1 mouse cellular context compared by ENCODE assay signal in the genomic region with DNA sequence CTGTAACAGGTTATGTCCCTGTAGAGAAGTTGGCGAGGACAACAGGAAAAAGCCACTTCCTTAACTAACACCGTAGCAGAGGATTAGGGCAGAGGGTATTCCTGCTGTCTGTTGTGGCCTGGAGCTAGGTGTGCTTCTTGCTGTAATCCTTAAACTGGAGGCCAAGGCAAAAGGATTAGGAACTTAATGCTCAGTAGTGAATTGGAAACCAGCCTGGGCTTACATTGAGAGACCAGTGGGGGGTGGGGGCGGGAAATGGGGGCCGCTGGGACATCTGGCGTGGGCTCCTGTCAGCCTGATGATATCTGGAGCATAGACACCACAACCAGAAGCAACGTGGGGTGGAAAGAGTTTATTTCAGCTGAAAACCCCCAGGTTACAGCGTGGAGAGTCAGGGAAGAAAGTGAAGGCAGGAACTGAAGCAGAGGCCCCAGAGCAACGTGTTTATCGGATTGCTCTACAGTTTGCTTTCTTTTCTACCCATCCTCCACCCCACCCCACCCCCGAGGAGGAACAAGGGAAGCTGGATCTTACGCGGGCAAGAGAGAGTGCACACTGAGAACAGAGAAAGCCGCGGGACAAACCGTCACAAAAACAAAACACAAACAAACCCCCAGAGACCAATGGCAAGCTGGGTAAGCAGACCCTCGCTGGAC.
TF ChIP-seq lines count a peak whose summit lies in the region.

No protein-coding gene starts in this region.

TF ChIP-seq in MEL, 35 proteins besides CTCF, POLR2A, EP300 and RAD21:
- TF ChIP-seq MYB (IDR thresholded peaks at IDR 0.05; ENCODE audit: low read depth, low read length) (peak; percentile 70; the same call in 1 of the 2 replicates), KAT2A (conservative IDR thresholded peaks at IDR 0.05; ENCODE audit: low read depth, low read length) (0 out of 2 replicates have a peak, but pooled peaks have one; percentile 31), CHD1 (IDR thresholded peaks at IDR 0.05; ENCODE audit: low read depth, low read length) (peak; percentile 74; the same call in 1 of the 2 replicates), MYC (IDR thresholded peaks at IDR 0.05; ENCODE audit: low read depth, low read length) (peak; percentile 96), TCF12 (IDR thresholded peaks at IDR 0.05; ENCODE audit: low read depth, low read length) (peak; percentile 60), GATA1 (IDR thresholded peaks at IDR 0.05; ENCODE audit: low read depth, low read length) (peak; percentile 47), CHD2 (IDR thresholded peaks at IDR 0.05; ENCODE audit: low read length) (peak; percentile 88), TBP (IDR thresholded peaks at IDR 0.05; ENCODE audit: low read depth, low read length) (peak; percentile 86), SIN3A (IDR thresholded peaks at IDR 0.05; ENCODE audit: low read length) (peak; percentile 89), ZNF384 (IDR thresholded peaks at IDR 0.05; ENCODE audit: low read depth, low read length) (no peak), MAFK (IDR thresholded peaks at IDR 0.05; ENCODE audit: borderline replicate concordance, low read depth, low read length) (0 out of 2 replicates have a peak, but pooled peaks have one; percentile 17), ZMIZ1 (IDR thresholded peaks at IDR 0.05; ENCODE audit: low read depth, low read length) (peak; percentile 85; the same call in 1 of the 2 replicates), POLR2AphosphoS2 (IDR thresholded peaks at IDR 0.05; ENCODE audit: low read length) (peak; percentile 82; the same call in 1 of the 2 replicates), BHLHE40 (IDR thresholded peaks at IDR 0.05; ENCODE audit: borderline replicate concordance, low read depth, low read length) (peak; percentile 70), JUND (IDR thresholded peaks at IDR 0.05; ENCODE audit: low read depth, low read length) (no peak), ELF1 (IDR thresholded peaks at IDR 0.05; ENCODE audit: low read depth, low read length) (peak; percentile 66; the same call in 1 of the 2 replicates), USF1 (IDR thresholded peaks at IDR 0.05; ENCODE audit: low read depth, low read length) (no peak; the same call in 1 of the 2 replicates), ETS1 (IDR thresholded peaks at IDR 0.05; ENCODE audit: low read depth, low read length) (peak; percentile 63; the same call in 1 of the 2 replicates), ZC3H11A (IDR thresholded peaks at IDR 0.05; ENCODE audit: low read depth, low read length) (no peak), MEF2A (IDR thresholded peaks at IDR 0.05; ENCODE audit: extremely low read depth, insufficient replicate concordance, low read depth, low read length, poor library complexity, severe bottlenecking) (no peak), MAZ (IDR thresholded peaks at IDR 0.05; ENCODE audit: low read depth, low read length) (peak; percentile 96), TAL1 (IDR thresholded peaks at IDR 0.05; ENCODE audit: low read length) (peak; percentile 31), USF2 (IDR thresholded peaks at IDR 0.05; ENCODE audit: borderline replicate concordance in 1 of 2, insufficient read depth in 1 of 2, low read depth in 1 of 2, low read length in 2 of 2) (no peak), GABPA (IDR thresholded peaks at IDR 0.05; ENCODE audit: low read depth, low read length) (no peak), NRF1 (IDR thresholded peaks at IDR 0.05; ENCODE audit: insufficient read depth, low read depth, low read length, poor library complexity, severe bottlenecking) (no peak), UBTF (IDR thresholded peaks at IDR 0.05; ENCODE audit: borderline replicate concordance, insufficient read depth, low read depth, low read length) (no peak), MXI1 (IDR thresholded peaks at IDR 0.05; ENCODE audit: low read depth, low read length) (peak; percentile 94), SMC3 (IDR thresholded peaks at IDR 0.05; ENCODE audit: low read depth, low read length) (peak; percentile 19; the same call in 1 of the 2 replicates), ZKSCAN1 (IDR thresholded peaks at IDR 0.05; ENCODE audit: low read depth, low read length) (no peak), E2F4 (IDR thresholded peaks at IDR 0.05; ENCODE audit: borderline replicate concordance, low read depth, low read length) (peak; percentile 74; the same call in 1 of the 2 replicates), RCOR1 (IDR thresholded peaks at IDR 0.05; ENCODE audit: low read depth, low read length) (peak; percentile 56; the same call in 1 of the 2 replicates), NELFE (IDR thresholded peaks at IDR 0.05; ENCODE audit: low read depth, low read length) (peak; percentile 77), POLR2AphosphoS5 (IDR thresholded peaks at IDR 0.05; ENCODE audit: borderline replicate concordance, low read depth, low read length) (no peak), MAX (IDR thresholded peaks at IDR 0.05; ENCODE audit: low read length) (peak; percentile 83), HCFC1 (IDR thresholded peaks at IDR 0.05; ENCODE audit: low read depth, low read length) (peak; percentile 74)
